Mouse (Mus musculus) heart, embryonic 16.5 days (tissue): ENCODE measurements around the gene Tppp2. TPM values are rescaled to one million over a fixed set of nuclear protein-coding genes. Genes with fewer than 3 reads are reported as not detected.

Source experiments
- polyA plus RNA-seq: library from polyadenylated mRNA; unstranded; fragments of >200 nt; fragmentation: Nextera tagmentation; extraction: Ambion mirVana; gene quantifications from 2 replicates; pipeline ENCODE4 v1.2.1, GENCODE M21; 2015

Tppp2 gene
- polyA plus RNA-seq, 1 experiment from 2014 or later = not detected

Other genes starting within 250 kb of the Tppp2 start
- gene Gm17079, start 223.0 kb upstream of the Tppp2 start, polyA plus RNA-seq = not detected in 2 replicates
- gene Gm5800, start 201.2 kb upstream of the Tppp2 start, polyA plus RNA-seq = not detected in 2 replicates
- 0.28 TPM in 1 of 2 replicates, not detected in the other for gene Ang4, start 144.8 kb upstream of the Tppp2 start, polyA plus RNA-seq
- not detected in 2 replicates for gene AY358078, start 118.4 kb upstream of the Tppp2 start, polyA plus RNA-seq
- not detected in 2 replicates for gene Ear6, start 64.7 kb upstream of the Tppp2 start, polyA plus RNA-seq
- 37.8 and 42.1 TPM in 2 replicates for gene Mettl17, start 33.6 kb upstream of the Tppp2 start, polyA plus RNA-seq
- 0.31 and 0.38 TPM in 2 replicates for gene Slc39a2, start 25.5 kb upstream of the Tppp2 start, polyA plus RNA-seq
- gene Ndrg2, start 4.3 kb upstream of the Tppp2 start, polyA plus RNA-seq = 421 and 437 TPM in 2 replicates
- not detected in 2 replicates for gene Rnase13, start 4.3 kb downstream of the Tppp2 start, polyA plus RNA-seq
- gene Arhgef40, start 66.3 kb downstream of the Tppp2 start, polyA plus RNA-seq = 45.8 and 65.1 TPM in 2 replicates
- gene Tmem253, start 97.2 kb downstream of the Tppp2 start, polyA plus RNA-seq = 0.67 and 1.3 TPM in 2 replicates
- gene Zfp219, start 102.3 kb downstream of the Tppp2 start, polyA plus RNA-seq = 18.7 and 19.7 TPM in 2 replicates
- not detected in 2 replicates for gene Olfr221, start 124.0 kb downstream of the Tppp2 start, polyA plus RNA-seq
- gene Hnrnpc, start 185.6 kb downstream of the Tppp2 start, polyA plus RNA-seq = 337 and 412 TPM in 2 replicates
- 24.7 and 29.5 TPM in 2 replicates for gene Rpgrip1, start 192.3 kb downstream of the Tppp2 start, polyA plus RNA-seq